Mouse (Mus musculus) heart, adult 2 months (tissue): ENCODE measurements around the gene Mrpl9.

Experiments
- CTCF ChIP-seq: fragments of 200-600 bp; IDR thresholded peaks from 2 replicates; pipeline ENCODE4 v1.8.1; 2022; ENCODE audit warnings: antibody characterized with exemption, mild to moderate bottlenecking, moderate library complexity
- EP300 ChIP-seq: fragments of 200-500 bp; IDR thresholded peaks from 2 replicates; pipeline ENCODE4 v1.6.1; 2011; ENCODE audit warnings: low read depth, low read length, control low read depth; ENCODE audit not compliant: insufficient read depth
- POLR2A ChIP-seq: fragments of 200-500 bp; IDR thresholded peaks from 2 replicates; pipeline ENCODE4 v1.6.1; 2011; ENCODE audit warnings: mild to moderate bottlenecking, low read depth, low read length, control low read depth; ENCODE audit not compliant: insufficient read depth

- TF ChIP-seq CTCF (no peak), POLR2A (no peak), EP300 (no peak)
These were observed 6.3 kb downstream of the Mrpl9 start for GRCm38 (mm10) chr3:94449377-94449776.
